Mouse (Mus musculus) MEL (cell line): ENCODE measurements around the gene Babam2.

ENCODE experiments used
- CTCF ChIP-seq, 3 experiments: IDR thresholded peaks in 2 of 3; conservative IDR thresholded peaks in 1 of 3; 2 replicates each; pipeline ENCODE4 v1.5.1; 2011 to 2012; ENCODE audit warnings: low read length in 3 of 3, low read depth in 2 of 3, mild to moderate bottlenecking in 2 of 3, improper control_type of control experiment in 1 of 3, inconsistent platforms in 1 of 3, mixed read lengths in 1 of 3, moderate library complexity in 1 of 3; ENCODE audit not compliant: control insufficient read depth in 1 of 3, insufficient read depth in 1 of 3, poor library complexity in 1 of 3, severe bottlenecking in 1 of 3
- EP300 ChIP-seq, 2 experiments: IDR thresholded peaks; 2 replicates each; pipeline ENCODE4 v1.6.1; 2011; ENCODE audit warnings: improper control_type of control experiment in 2 of 2, low read length in 2 of 2, low read depth in 1 of 2, mild to moderate bottlenecking in 1 of 2
- GATA1 ChIP-seq: IDR thresholded peaks from 2 replicates; pipeline ENCODE4 v1.6.1; 2011; ENCODE audit warnings: low read depth, low read length, improper control_type of control experiment
- KAT2A ChIP-seq: conservative IDR thresholded peaks from 2 replicates; pipeline ENCODE4 v1.6.1; 2012; ENCODE audit warnings: low read depth, low read length, improper control_type of control experiment, inconsistent platforms
- MEF2A ChIP-seq: IDR thresholded peaks from 2 replicates; pipeline ENCODE4 v1.6.1; 2014; ENCODE audit warnings: low read depth, mild to moderate bottlenecking, inconsistent platforms, low read length, improper control_type of control experiment; ENCODE audit not compliant: poor library complexity, insufficient replicate concordance, severe bottlenecking; ENCODE audit errors: extremely low read depth
- POLR2A ChIP-seq, 2 experiments: IDR thresholded peaks; 2 replicates each; pipeline ENCODE4 v1.6.1; 2011 to 2012; ENCODE audit warnings: low read length in 2 of 2, mild to moderate bottlenecking in 2 of 2, control low read depth in 1 of 2, improper control_type of control experiment in 1 of 2, low read depth in 1 of 2, moderate library complexity in 1 of 2; ENCODE audit not compliant: control insufficient read depth in 1 of 2, insufficient read depth in 1 of 2, poor library complexity in 1 of 2
- UBTF ChIP-seq: IDR thresholded peaks from 2 replicates; pipeline ENCODE4 v1.6.1; 2012; ENCODE audit warnings: low read depth, mild to moderate bottlenecking, inconsistent platforms, low read length, improper control_type of control experiment, moderate library complexity, borderline replicate concordance; ENCODE audit not compliant: insufficient read depth
- ZKSCAN1 ChIP-seq: IDR thresholded peaks from 2 replicates; pipeline ENCODE4 v1.6.1; 2012; ENCODE audit warnings: low read depth, mild to moderate bottlenecking, inconsistent platforms, low read length, improper control_type of control experiment, moderate library complexity
- ZMIZ1 ChIP-seq: IDR thresholded peaks from 2 replicates; pipeline ENCODE4 v1.6.1; 2012; ENCODE audit warnings: low read depth, mild to moderate bottlenecking, inconsistent platforms, low read length, improper control_type of control experiment, moderate library complexity

DNA sequence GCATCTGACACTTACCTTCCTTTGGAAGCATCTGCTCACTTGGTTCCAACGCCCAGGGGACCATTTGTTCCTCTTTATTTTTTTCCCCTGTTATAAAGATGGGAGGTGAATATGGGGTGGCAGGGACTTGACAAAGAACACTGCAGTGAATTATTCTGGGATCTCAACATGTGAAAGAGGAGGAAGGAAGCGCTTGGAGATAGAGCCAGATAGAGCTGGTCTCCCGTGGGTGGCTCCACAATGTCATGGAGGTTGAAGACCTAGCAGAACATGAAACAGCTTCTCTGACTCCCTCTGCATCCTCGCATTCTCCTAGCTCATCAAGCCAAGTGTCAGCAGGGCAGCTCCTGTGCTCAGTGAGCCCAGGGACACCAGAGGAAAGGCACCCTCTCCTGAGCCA is 312.6 kb downstream of the Babam2 start:
- TF ChIP-seq CTCF (IDR thresholded peaks at IDR 0.05 in 2 of 3, conservative IDR thresholded peaks at IDR 0.05 in 1 of 3; ENCODE audit: control insufficient read depth in 1 of 3, insufficient read depth in 1 of 3, low read depth in 2 of 3, low read length in 3 of 3, poor library complexity in 1 of 3, severe bottlenecking in 1 of 3), result no peak
- TF ChIP-seq ZKSCAN1, result no peak
- TF ChIP-seq ZMIZ1, result no peak
- 0 out of 4 replicates have a peak, but pooled peaks of 1 of the 2 experiments have one; percentile 4 for TF ChIP-seq EP300 (IDR thresholded peaks at IDR 0.05; ENCODE audit: low read depth in 1 of 2, low read length in 2 of 2)
- no peak for TF ChIP-seq POLR2A (IDR thresholded peaks at IDR 0.05; ENCODE audit: control insufficient read depth in 1 of 2, insufficient read depth in 1 of 2, low read depth in 1 of 2, low read length in 2 of 2, poor library complexity in 1 of 2)
- TF ChIP-seq GATA1, result no peak
- no peak for TF ChIP-seq KAT2A
- TF ChIP-seq MEF2A, result no peak
- TF ChIP-seq UBTF, result no peak
